Mouse (Mus musculus): ENCODE measurements at regions not wholly inside any gene's neighbourhood (a gene's known extent, or its start where the extent isn't known, plus 50 kb on each side); places are given as distances from the start of the nearest gene placed in this dataset.

DNA sequence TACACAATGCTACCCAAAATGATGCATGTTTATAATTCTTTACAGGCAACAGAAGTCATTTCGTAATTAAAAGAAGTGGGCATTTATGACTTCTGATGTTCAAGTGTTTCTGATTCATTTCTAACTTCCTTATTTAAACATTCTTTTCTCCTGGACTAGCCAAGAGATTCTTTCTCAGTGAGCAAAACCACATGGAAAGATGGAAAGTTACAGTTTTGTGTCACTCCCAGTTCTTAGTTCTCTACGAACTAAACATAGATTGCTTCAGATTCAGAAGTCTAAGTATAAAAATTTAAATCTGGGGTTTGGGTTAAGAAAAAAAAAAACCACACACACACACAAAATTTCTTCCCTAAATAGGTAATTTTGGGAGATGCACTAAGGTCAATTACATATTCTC is 288.0 kb upstream of the Paip1 start:
- no peak for TF ChIP-seq CTCF (IDR thresholded peaks at IDR 0.05; ENCODE audit: low read depth, low read length)
- no peak for TF ChIP-seq TAL1 (conservative IDR thresholded peaks at IDR 0.05; ENCODE audit: low read depth, low read length)
- TF ChIP-seq POLR2AphosphoS5 (IDR thresholded peaks at IDR 0.05; ENCODE audit: insufficient replicate concordance, low read depth, low read length), result no peak
- no peak for TF ChIP-seq GATA1 (IDR thresholded peaks at IDR 0.05; ENCODE audit: borderline replicate concordance, low read length)
